Mouse (Mus musculus): ENCODE measurements around the gene Gcc1.

Gcc1 gene

DNA sequence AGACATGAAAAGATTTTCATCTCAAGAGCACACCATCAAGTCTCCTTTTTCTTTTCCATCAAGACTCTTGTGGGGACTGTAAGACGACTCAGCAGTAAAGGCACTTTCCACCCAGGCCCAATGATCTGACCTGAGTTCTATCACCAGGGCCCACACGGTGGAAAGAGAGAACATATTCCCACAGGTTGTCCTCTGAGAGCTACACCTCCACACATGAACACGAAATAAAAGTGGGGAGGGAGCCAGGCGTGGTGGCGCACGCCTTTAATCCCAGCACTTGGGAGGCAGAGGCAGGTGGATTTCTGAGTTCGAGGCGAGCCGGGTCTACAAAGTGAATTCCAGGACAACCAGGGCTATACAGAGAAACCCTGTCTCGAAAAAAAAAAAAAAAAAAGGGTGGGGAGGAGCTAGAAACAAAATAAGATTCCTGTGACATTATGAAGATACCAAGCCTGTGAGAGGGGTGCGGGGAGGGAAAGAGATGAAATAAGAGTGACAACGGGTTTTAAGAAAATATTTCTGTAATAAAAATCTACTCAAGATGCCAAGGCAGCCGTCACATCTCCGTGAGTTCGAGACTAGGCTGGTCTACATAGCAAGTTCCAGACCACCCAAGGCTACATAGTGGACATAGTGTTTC is 5.4 kb downstream of the Gcc1 start:
- DNase-seq (ENCODE audit: extremely low spot score, low read depth, low spot score) = no peak

DNA sequence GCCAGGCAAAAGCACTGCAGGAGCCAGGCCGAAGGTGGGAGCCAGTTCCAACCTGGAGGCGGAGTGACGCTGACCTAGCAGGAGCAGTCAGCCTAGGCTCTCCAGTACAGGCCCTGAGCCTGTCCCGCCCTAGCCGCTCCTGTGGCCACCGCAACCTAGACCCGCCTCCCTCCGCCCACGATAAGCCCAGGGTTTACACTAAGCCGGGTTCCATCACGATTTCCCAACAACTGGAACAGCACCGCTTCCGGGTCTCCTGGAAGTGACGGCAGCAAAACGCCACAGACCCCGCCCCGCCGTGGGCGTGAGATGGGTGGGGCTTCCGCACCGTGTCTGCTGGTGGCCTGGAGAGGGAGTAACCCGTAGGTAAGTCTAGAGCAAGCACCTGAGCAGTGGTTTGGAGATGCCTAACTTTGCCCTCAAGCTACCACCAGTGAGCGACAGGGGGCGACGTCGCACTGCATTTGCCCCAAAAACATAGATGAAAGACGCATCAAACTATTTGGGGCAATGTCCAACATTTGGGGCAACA is 6.7 kb downstream of the Gcc1 start:
- DNase-seq (ENCODE audit: extremely low spot score, low read depth, low spot score) = peak; percentile 58

DNA sequence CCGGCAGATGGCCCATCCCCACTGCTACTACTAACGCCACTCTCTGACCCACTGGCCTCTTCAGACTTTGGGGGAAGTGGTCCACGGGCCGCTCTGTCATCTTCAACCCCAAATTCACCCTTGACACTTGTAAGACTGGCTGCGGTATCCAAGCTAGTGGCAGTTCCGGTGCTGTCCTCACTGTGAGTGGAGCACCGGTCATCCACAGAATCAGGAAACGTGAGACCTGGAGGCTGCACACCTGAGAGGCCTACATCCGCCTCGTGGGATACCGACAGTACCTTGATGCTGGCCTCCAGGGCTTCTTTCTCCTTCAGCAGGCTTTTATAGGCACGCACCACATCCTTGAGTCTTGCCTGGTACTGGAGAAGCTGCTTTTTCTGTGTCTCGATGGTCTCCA is 7.3 kb downstream of the Gcc1 start:
- DNase-seq (ENCODE audit: extremely low spot score, low read depth, low spot score) = no peak

DNA sequence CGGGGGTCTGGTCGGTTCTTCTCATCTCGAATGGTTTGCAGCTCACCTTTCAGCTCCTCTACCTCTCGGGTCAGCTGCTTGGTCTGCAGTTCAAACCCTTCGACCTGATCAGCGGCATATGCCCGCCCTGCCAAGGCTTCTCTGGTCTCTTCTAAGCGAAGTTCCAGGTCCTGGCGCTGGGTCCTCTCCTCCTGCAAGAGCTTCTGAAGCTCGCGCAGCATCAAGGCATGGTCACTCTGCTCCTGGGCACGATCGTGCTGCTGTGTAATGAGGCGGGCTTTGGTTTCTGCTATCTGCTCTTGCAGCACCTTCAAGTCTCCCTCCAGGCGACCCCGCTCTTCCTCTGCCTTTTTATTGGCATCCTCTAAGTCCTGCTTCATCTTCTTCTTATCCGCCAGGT is 7.8 kb downstream of the Gcc1 start:
- DNase-seq (ENCODE audit: extremely low spot score, low read depth, low spot score) = no peak

- no peak for DNase-seq (ENCODE audit: extremely low spot score, low read depth, low spot score)
Measured at GRCm38 (mm10) chr6:28419673-28420072, 8.5 kb downstream of the Gcc1 start.

DNA sequence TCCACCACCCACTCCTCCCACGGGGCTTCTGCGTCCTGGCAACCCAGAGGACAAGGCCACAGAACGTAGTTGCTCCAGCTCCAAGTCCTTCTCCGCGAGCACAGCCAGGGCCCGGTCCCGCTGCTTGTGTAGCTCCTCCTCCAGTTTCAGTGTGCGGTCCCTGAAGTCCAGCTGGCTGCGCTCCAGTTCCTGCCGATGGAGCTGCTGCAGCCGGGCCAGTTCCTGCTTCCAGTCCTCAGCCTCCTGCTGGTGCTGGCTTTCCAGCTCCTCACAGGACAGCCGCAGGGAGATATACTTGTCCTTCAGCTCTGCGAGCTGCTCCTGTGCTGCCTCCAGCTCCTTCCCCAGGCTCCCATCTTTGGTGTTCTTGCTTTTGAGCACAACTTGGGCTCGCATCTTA is 9.7 kb downstream of the Gcc1 start:
- no peak for DNase-seq (ENCODE audit: extremely low spot score, low read depth, low spot score)

- no peak for DNase-seq (ENCODE audit: extremely low spot score, low read depth, low spot score)
Measured at GRCm38 (mm10) chr6:28416981-28417380, 11.2 kb downstream of the Gcc1 start.

DNA sequence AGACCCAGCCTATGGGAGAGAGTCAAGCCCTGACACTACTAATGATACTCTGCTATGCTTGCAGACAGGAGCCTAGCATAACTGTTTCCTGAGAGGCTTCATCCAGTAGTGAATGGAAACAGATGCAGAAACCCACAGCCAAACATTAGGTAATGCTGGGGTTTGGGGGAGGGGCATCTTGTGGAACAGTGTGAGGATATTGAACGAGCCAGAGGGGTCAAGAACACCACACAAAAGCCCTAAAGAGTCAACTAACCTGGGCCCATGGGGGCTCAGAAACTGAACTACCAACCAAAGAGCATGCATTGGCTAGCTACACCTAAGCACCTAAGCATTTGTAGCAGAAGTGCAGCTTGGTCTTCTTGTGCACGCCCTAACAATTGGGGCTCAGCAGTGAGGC is 17.0 kb downstream of the Gcc1 start:
- DNase-seq (ENCODE audit: extremely low spot score, low read depth, low spot score) = no peak

DNA sequence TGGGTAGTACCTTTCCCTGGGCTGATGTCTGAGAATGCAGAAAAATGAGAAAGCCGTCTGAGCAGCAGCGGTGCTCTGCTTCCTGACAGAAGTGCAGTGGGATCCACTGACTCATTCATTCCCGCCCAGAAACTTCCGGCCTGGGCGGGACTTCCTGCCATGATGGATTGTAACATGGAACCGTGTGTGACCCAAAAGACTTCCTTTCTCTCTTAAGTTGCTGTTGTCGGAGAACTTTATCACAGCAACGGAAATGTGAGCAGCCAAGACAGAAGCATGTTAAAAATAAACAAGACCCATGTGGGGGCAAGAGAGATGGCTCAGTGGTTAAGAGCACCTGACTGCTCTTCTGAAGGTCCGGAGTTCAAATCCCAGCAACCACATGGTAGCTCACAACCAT is 18.1 kb downstream of the Gcc1 start:
- DNase-seq (ENCODE audit: extremely low spot score, low read depth, low spot score) = no peak

DNA sequence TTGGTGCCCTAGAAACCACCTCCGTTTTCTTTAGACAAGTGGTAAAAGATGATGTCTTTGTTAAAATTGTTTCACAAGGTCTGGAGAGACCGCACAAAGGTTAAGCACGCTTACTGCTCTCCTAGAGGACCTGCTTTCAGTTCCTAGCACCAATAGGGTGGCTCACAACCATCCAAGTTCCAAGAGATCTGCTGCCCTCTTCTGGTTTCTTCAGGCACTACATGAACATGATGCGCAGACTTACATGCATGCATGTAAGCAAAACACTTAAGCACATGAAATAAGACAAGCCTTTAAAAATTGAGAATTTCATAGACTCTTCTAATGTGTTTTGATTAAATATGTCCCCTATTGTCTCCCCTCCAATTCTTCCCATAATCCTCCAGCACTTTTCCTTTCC is 28.4 kb downstream of the Gcc1 start:
- DNase-seq (ENCODE audit: extremely low spot score, low read depth, low spot score) = no peak

GRCm38 (mm10) chr6:28398726-28399125 is 29.5 kb downstream of the Gcc1 start:
- DNase-seq (ENCODE audit: extremely low spot score, low read depth, low spot score) = no peak

GRCm38 (mm10) chr6:28397681-28398203 is 30.4 kb downstream of the Gcc1 start, which contains the start of gene Zfp800:
TSS of gene Zfp800 (minus strand) at chr6:28398005.
- no peak for DNase-seq (ENCODE audit: extremely low spot score, low read depth, low spot score)

GRCm38 (mm10) chr6:28396853-28397457 is 31.2 kb downstream of the Gcc1 start:
- DNase-seq (ENCODE audit: extremely low spot score, low read depth, low spot score) = peak; percentile 47

DNA sequence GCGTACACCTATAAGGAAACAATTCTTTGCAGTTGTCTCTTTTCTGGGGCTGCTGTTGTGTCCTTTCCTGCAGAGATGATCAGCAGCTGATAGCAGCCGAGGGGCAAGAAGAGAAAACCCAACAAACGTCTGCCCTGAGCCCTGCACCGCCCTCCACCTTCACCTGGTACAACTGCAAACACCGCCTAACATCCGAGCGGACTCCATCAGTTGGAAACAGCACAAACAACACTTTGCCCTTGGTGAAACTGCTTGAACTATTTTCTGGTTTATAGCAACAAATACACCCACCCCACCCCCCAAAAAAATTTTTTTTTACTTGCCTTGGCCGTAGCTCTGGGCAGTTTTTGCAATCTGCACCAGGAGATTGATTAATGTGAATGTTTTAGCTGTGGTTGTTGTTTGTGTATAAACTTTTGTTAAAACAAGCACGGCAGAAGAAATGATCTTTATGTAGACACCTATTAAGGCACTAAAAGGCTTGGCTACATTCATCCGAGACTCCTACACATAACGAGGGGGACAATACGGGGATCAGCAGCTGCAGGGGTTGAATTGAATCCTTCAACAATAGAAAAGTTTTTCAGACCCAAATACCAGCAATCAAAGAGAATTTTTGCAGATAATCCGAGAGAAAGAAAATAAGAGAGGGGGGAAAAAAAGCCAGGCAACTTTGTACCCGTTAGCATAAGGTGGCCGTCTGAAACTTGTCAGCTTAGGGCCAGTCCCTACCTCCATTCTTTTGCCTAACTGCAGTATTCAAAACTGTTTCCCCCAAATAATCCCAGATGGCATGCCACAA is 31.9 kb downstream of the Gcc1 start:
- DNase-seq (ENCODE audit: extremely low spot score, low read depth, low spot score) = no peak

GRCm38 (mm10) chr6:28389038-28389437 is 39.2 kb downstream of the Gcc1 start:
- no peak for DNase-seq (ENCODE audit: extremely low spot score, low read depth, low spot score)

DNA sequence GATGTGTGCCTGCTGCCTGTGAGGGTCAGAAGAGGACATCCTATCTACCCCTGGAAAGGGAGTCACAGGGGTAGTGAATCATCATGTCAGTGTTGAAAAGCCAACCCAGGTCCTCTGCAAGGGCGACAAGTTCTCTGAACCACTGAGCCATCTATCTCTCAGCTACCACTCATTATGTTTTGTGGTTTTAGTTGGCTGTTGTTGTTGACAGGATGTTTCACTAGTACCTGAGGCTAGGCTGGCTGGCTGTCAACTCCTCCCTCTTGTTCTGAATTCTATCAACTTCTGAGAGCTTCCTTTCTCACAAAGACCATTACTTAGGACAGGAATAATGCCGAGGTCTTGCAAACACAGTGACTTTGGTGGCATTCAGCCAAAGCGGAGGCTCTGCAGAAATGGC is 43.0 kb downstream of the Gcc1 start:
- no peak for DNase-seq (ENCODE audit: extremely low spot score, low read depth, low spot score)

DNA sequence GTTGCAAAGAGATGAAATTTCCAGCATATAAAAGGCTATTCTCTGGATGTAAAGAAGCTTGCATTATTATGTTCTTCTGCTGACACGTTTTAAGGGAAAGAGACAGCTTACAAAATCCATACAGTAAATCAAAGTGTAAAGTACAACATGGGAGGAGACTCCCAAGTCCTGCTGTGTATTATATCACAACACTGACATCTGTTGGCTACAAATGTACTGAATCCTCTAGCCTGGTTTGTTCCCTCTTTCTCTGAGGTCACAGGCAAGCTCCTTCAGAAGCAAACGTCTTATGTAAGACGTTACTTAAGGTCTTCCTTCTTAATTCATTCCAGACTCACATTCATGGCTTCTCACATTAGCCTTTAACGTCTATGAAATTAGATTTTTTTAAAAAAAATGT is 46.2 kb downstream of the Gcc1 start:
- DNase-seq (ENCODE audit: extremely low spot score, low read depth, low spot score) = no peak

- no peak for DNase-seq (ENCODE audit: extremely low spot score, low read depth, low spot score)
Measured at GRCm38 (mm10) chr6:28369966-28370683, 58.1 kb downstream of the Gcc1 start.

GRCm38 (mm10) chr6:28367575-28367974 is 60.6 kb downstream of the Gcc1 start:
- DNase-seq (ENCODE audit: extremely low spot score, low read depth, low spot score) = no peak

All from hindlimb bud, embryonic 11.5 days (tissue).